Mouse (Mus musculus) heart, embryonic 12.5 days (tissue): ENCODE results near the gene Htatsf1. TPM values are rescaled to one million over a fixed set of nuclear protein-coding genes. Genes with fewer than 3 reads are reported as not detected.

Source experiments
- ATAC-seq: fragments of 200-750 bp; cut with Nextera tagmentation; 2 replicates; pipeline ENCODE4 v1.8.0; 2017; ENCODE audit warnings: moderate TSS enrichment, moderate library complexity; ENCODE audit not compliant: insufficient number of reproducible peaks, low FRiP score
- H3K27ac ChIP-seq: fragments of 300-500 bp; sonication (generic); 2 replicates; pipeline ENCODE4 v1.5.1; 2016; ENCODE audit warnings: mild to moderate bottlenecking, moderate library complexity; ENCODE audit not compliant: poor library complexity, severe bottlenecking
- H3K27me3 ChIP-seq: fragments of 300-500 bp; sonication (generic); replicated peaks from 2 replicates; pipeline ENCODE4 v1.6.1; 2016; ENCODE audit warnings: mild to moderate bottlenecking, moderate library complexity
- H3K36me3 ChIP-seq: fragments of 300-500 bp; sonication (generic); 2 replicates; pipeline ENCODE4 v1.6.1; 2016; ENCODE audit warnings: mild to moderate bottlenecking, moderate library complexity
- H3K4me1 ChIP-seq: fragments of 300-500 bp; sonication (generic); replicated peaks from 2 replicates; pipeline ENCODE4 v1.6.1; 2016; ENCODE audit warnings: mild to moderate bottlenecking
- H3K4me2 ChIP-seq: fragments of 300-500 bp; sonication (generic); 2 replicates; pipeline ENCODE4 v1.6.1; 2016; ENCODE audit warnings: mild to moderate bottlenecking, moderate library complexity
- H3K4me3 ChIP-seq: fragments of 300-500 bp; sonication (generic); 2 replicates; pipeline ENCODE4 v1.5.1; 2016; ENCODE audit warnings: mild to moderate bottlenecking
- H3K9ac ChIP-seq: fragments of 300-500 bp; sonication (generic); 2 replicates; pipeline ENCODE4 v1.6.1; 2016; ENCODE audit warnings: mild to moderate bottlenecking, moderate library complexity
- H3K9me3 ChIP-seq: fragments of 300-500 bp; sonication (generic); replicated peaks from 2 replicates; pipeline ENCODE4 v1.6.1; 2016; ENCODE audit warnings: mild to moderate bottlenecking, moderate library complexity
- WGBS: fragments of 180-500 bp; shearing (Covaris S2); methylation state at CpG from one replicate; pipeline ENCODE4 v1.1.7; 2016; 5-methylcytosine and 5-hydroxymethylcytosine counted together
- polyA plus RNA-seq: library from polyadenylated mRNA; unstranded; fragments of >200 nt; fragmentation: Nextera tagmentation; extraction: Ambion mirVana; gene quantifications from 2 replicates; pipeline ENCODE4 v1.2.1, GENCODE M21; 2016

Htatsf1 gene
- 65.5 and 68.3 TPM in 2 replicates for polyA plus RNA-seq

- Histone ChIP-seq H3K4me2 (peak within 1 kb of the TSS; percentile 63), H3K9ac (peak within 1 kb of the TSS; percentile 76), H3K36me3 (peaks cover 10% of the 10 kb centered on the region; the same call in 1 of the 2 replicates), H3K4me1 (no peaks in the 10 kb centered on the region), H3K9me3 (no peaks in the 10 kb centered on the region), H3K27ac (peak within 1 kb of the TSS; percentile 93), H3K27me3 (no peaks in the 10 kb centered on the region), H3K4me3 (peak within 1 kb of the TSS; percentile 68)
- 17% methylated on average over 78 of the region's 85 CpGs for WGBS
- peak; percentile 96 for ATAC-seq
Measured at GRCm38 (mm10) chrX:57053174-57053992, at the start of gene Htatsf1. Gene Htatsf1, plus strand, starts transcription at chrX:57053583.

- H3K9me3 ChIP-seq = no peaks in the 10 kb centered on the region
- H3K4me1 ChIP-seq = no peaks in the 10 kb centered on the region
- no peaks in the 10 kb centered on the region for H3K36me3 ChIP-seq
- no peak overlapping the region for H3K27ac ChIP-seq
- no peak overlapping the region for H3K9ac ChIP-seq
- H3K27me3 ChIP-seq = no peaks in the 10 kb centered on the region
- no peak overlapping the region for H3K4me3 ChIP-seq
- ATAC-seq = no peak
- 63% methylated on average over 2 of the region's 2 CpGs for WGBS
- H3K4me2 ChIP-seq = no peak overlapping the region
Measured at GRCm38 (mm10) chrX:57012891-57013290, 40.5 kb upstream of the Htatsf1 start.

GRCm38 (mm10) chrX:57042774-57043173 lies 10.6 kb upstream of the Htatsf1 start, which contains the start of gene Brs3:
Gene Brs3, plus strand, starts transcription at chrX:57043074.
- Histone ChIP-seq H3K36me3 (no peaks in the 10 kb centered on the region), H3K4me2 (no peak within 1 kb of the TSS), H3K9ac (no peak within 1 kb of the TSS), H3K4me3 (no peak within 1 kb of the TSS), H3K27me3 (no peaks in the 10 kb centered on the region), H3K4me1 (no peaks in the 10 kb centered on the region), H3K27ac (no peak within 1 kb of the TSS), H3K9me3 (no peaks in the 10 kb centered on the region)
- 72% methylated on average over 5 of the region's 5 CpGs for WGBS
- no peak for ATAC-seq

GRCm38 (mm10) chrX:57043869-57044268 lies 9.5 kb upstream of the Htatsf1 start:
- no peak for ATAC-seq
- no peak overlapping the region for H3K27ac ChIP-seq
- no peaks in the 10 kb centered on the region for H3K27me3 ChIP-seq
- H3K9ac ChIP-seq = no peak overlapping the region
- no peaks in the 10 kb centered on the region for H3K4me1 ChIP-seq
- no peak overlapping the region for H3K4me3 ChIP-seq
- WGBS = 77% methylated on average over 6 of the region's 6 CpGs
- H3K4me2 ChIP-seq = no peak overlapping the region
- H3K9me3 ChIP-seq = no peaks in the 10 kb centered on the region
- H3K36me3 ChIP-seq = no peaks in the 10 kb centered on the region

GRCm38 (mm10) chrX:57052848-57053173 lies 572 bp upstream of the Htatsf1 start:
- ATAC-seq = peak; percentile 40; the same call in 1 of the 2 replicates
- H3K27ac ChIP-seq = peak overlapping the region; percentile 93
- H3K36me3 ChIP-seq = peaks cover 10% of the 10 kb centered on the region; the same call in 1 of the 2 replicates
- H3K4me1 ChIP-seq = no peaks in the 10 kb centered on the region
- peak overlapping the region; percentile 56 for H3K4me2 ChIP-seq
- H3K9me3 ChIP-seq = no peaks in the 10 kb centered on the region
- peak overlapping the region; percentile 68 for H3K4me3 ChIP-seq
- H3K9ac ChIP-seq = peak overlapping the region; percentile 76
- no peaks in the 10 kb centered on the region for H3K27me3 ChIP-seq
- 12% methylated on average over 4 of the region's 4 CpGs for WGBS

- Histone ChIP-seq H3K9ac (peak overlapping the region; percentile 76; the same call in 1 of the 2 replicates), H3K27me3 (no peaks in the 10 kb centered on the region), H3K36me3 (peaks cover 10% of the 10 kb centered on the region; the same call in 1 of the 2 replicates), H3K9me3 (no peaks in the 10 kb centered on the region), H3K4me2 (peak overlapping the region; percentile 63), H3K4me3 (peak overlapping the region; percentile 68), H3K4me1 (no peaks in the 10 kb centered on the region), H3K27ac (peak overlapping the region; percentile 93)
- WGBS = 27% methylated on average over 10 of the region's 11 CpGs
- no peak for ATAC-seq
Measured at GRCm38 (mm10) chrX:57053993-57054385, 606 bp downstream of the Htatsf1 start.

- Histone ChIP-seq H3K4me1 (no peaks in the 10 kb centered on the region), H3K4me2 (no peak overlapping the region), H3K27ac (no peak overlapping the region), H3K27me3 (no peaks in the 10 kb centered on the region), H3K36me3 (no peaks in the 10 kb centered on the region), H3K4me3 (no peak overlapping the region), H3K9me3 (no peaks in the 10 kb centered on the region), H3K9ac (no peak overlapping the region)
- 65% methylated on average over 5 of the region's 5 CpGs for WGBS
- no peak for ATAC-seq
Measured at GRCm38 (mm10) chrX:57081496-57081895, 28.1 kb downstream of the Htatsf1 start.

- ATAC-seq = no peak
- H3K4me1 ChIP-seq = no peaks in the 10 kb centered on the region
- no peak within 1 kb of the TSS for H3K27ac ChIP-seq
- H3K9ac ChIP-seq = no peak within 1 kb of the TSS
- no peaks in the 10 kb centered on the region for H3K27me3 ChIP-seq
- H3K4me2 ChIP-seq = no peak within 1 kb of the TSS
- H3K36me3 ChIP-seq = no peaks in the 10 kb centered on the region
- WGBS = 71% methylated on average over 4 of the region's 4 CpGs
- no peaks in the 10 kb centered on the region for H3K9me3 ChIP-seq
- no peak within 1 kb of the TSS for H3K4me3 ChIP-seq
Measured at GRCm38 (mm10) chrX:57087806-57088205, 34.4 kb downstream of the Htatsf1 start, which contains the start of gene Vgll1. Gene Vgll1, plus strand, starts transcription at chrX:57088106.

GRCm38 (mm10) chrX:57103415-57103814 lies 50.0 kb downstream of the Htatsf1 start:
- WGBS = 87% methylated on average over 1 of the region's 1 CpGs
- H3K27me3 ChIP-seq = no peaks in the 10 kb centered on the region

GRCm38 (mm10) chrX:57106956-57107355 lies 53.6 kb downstream of the Htatsf1 start:
- H3K4me1 ChIP-seq = no peaks in the 10 kb centered on the region
- H3K9me3 ChIP-seq = 0 out of 2 replicates have a peak, but pooled peaks cover 3% of the 10 kb centered on the region
- no peak overlapping the region for H3K4me3 ChIP-seq
- H3K36me3 ChIP-seq = no peaks in the 10 kb centered on the region
- H3K9ac ChIP-seq = no peak overlapping the region
- H3K4me2 ChIP-seq = no peak overlapping the region
- 75% methylated on average over 3 of the region's 3 CpGs for WGBS
- no peak overlapping the region for H3K27ac ChIP-seq
- H3K27me3 ChIP-seq = no peaks in the 10 kb centered on the region
- ATAC-seq = no peak

More at GRCm38 (mm10) chrX:57103415-57103814, 50.0 kb downstream of the Htatsf1 start:
- H3K27ac ChIP-seq = no peak overlapping the region
- no peak overlapping the region for H3K4me2 ChIP-seq
- no peaks in the 10 kb centered on the region for H3K36me3 ChIP-seq
- no peaks in the 10 kb centered on the region for H3K9me3 ChIP-seq
- no peak overlapping the region for H3K4me3 ChIP-seq
- H3K4me1 ChIP-seq = no peaks in the 10 kb centered on the region
- no peak overlapping the region for H3K9ac ChIP-seq
- ATAC-seq = no peak
